Mouse (Mus musculus) embryonic fibroblast, embryonic 13.5 days (primary cell): ENCODE measurements around the gene Cybrd1. TPM values are rescaled to one million over a fixed set of nuclear protein-coding genes. Genes with fewer than 3 reads are reported as not detected.

Experiments used
- H3K27ac ChIP-seq: 2 replicates; pipeline ENCODE4 v1.5.1; 2012; ENCODE audit warnings: low read length, control low read depth, inconsistent platforms; ENCODE audit not compliant: insufficient read depth
- H3K4me1 ChIP-seq: 2 replicates; pipeline ENCODE4 v1.6.1; 2011; ENCODE audit warnings: low read length; ENCODE audit not compliant: control insufficient read depth, insufficient read depth
- H3K4me3 ChIP-seq: 2 replicates; pipeline ENCODE4 v1.5.1; 2011; ENCODE audit warnings: mild to moderate bottlenecking, control low read depth, low read length; ENCODE audit not compliant: insufficient read depth
- CTCF ChIP-seq: IDR thresholded peaks from 2 replicates; pipeline ENCODE4 v1.5.1; 2011; ENCODE audit warnings: mild to moderate bottlenecking, control low read depth, low read length, moderate library complexity, borderline replicate concordance; ENCODE audit not compliant: insufficient read depth
- POLR2A ChIP-seq: IDR thresholded peaks from 2 replicates; pipeline ENCODE4 v1.6.1; 2011; ENCODE audit warnings: low read depth, mild to moderate bottlenecking, control low read depth, low read length, moderate library complexity
- polyA plus RNA-seq: library from polyadenylated mRNA; stranded (reverse); fragments of >200 nt; gene quantifications from 2 replicates; pipeline ENCODE4 v1.2.4, GENCODE M21; 2011; ENCODE audit warnings: low read depth; ENCODE audit not compliant: missing spikeins, insufficient read length

Gene Cybrd1
- 0.75 and 3.2 TPM in 2 replicates for polyA plus RNA-seq

GRCm38 (mm10) chr2:71117797-71118708, at the start of gene Cybrd1:
Gene Cybrd1 (plus strand): TSS chr2:71117923.
- Histone ChIP-seq H3K4me1 (no peaks in the 10 kb centered on the region), H3K4me3 (peak within 1 kb of the TSS; percentile 31), H3K27ac (no peak within 1 kb of the TSS)
- TF ChIP-seq CTCF (no peak), POLR2A (no peak)

GRCm38 (mm10) chr2:71071601-71072000, 46.1 kb upstream of the Cybrd1 start:
- H3K4me3 ChIP-seq: no peak overlapping the region
- no peaks in the 10 kb centered on the region for H3K4me1 ChIP-seq
- TF ChIP-seq POLR2A (no peak), CTCF (no peak)
- no peak overlapping the region for H3K27ac ChIP-seq

GRCm38 (mm10) chr2:71073330-71073729, 44.4 kb upstream of the Cybrd1 start:
- Histone ChIP-seq H3K27ac (no peak overlapping the region), H3K4me3 (no peak overlapping the region), H3K4me1 (no peaks in the 10 kb centered on the region)
- TF ChIP-seq POLR2A: no peak

GRCm38 (mm10) chr2:71073828-71074227, 43.9 kb upstream of the Cybrd1 start:
- Histone ChIP-seq H3K4me3 (no peak overlapping the region), H3K4me1 (no peaks in the 10 kb centered on the region), H3K27ac (no peak overlapping the region)
- TF ChIP-seq POLR2A (no peak), CTCF (no peak)

- no peaks in the 10 kb centered on the region for H3K4me1 ChIP-seq
- TF ChIP-seq CTCF (no peak), POLR2A (no peak)
- no peak overlapping the region for H3K27ac ChIP-seq
- H3K4me3 ChIP-seq: no peak overlapping the region
Measured at GRCm38 (mm10) chr2:71082416-71082815, 35.3 kb upstream of the Cybrd1 start.

- TF ChIP-seq CTCF (no peak), POLR2A (no peak)
- Histone ChIP-seq H3K27ac (no peak overlapping the region), H3K4me3 (no peak overlapping the region), H3K4me1 (no peaks in the 10 kb centered on the region)
Measured at GRCm38 (mm10) chr2:71083454-71084193, 34.1 kb upstream of the Cybrd1 start.

- Histone ChIP-seq H3K4me1 (no peaks in the 10 kb centered on the region; the same call in 1 of the 2 replicates), H3K4me3 (no peak overlapping the region), H3K27ac (no peak overlapping the region)
- TF ChIP-seq CTCF (no peak), POLR2A (no peak)
Measured at GRCm38 (mm10) chr2:71089766-71090165, 28.0 kb upstream of the Cybrd1 start.

- H3K4me3 ChIP-seq: no peak overlapping the region
- no peaks in the 10 kb centered on the region; the same call in 1 of the 2 replicates for H3K4me1 ChIP-seq
- no peak for TF ChIP-seq CTCF
- no peak overlapping the region for H3K27ac ChIP-seq
Measured at GRCm38 (mm10) chr2:71090660-71091445, 26.9 kb upstream of the Cybrd1 start.

GRCm38 (mm10) chr2:71096170-71096569, 21.6 kb upstream of the Cybrd1 start:
- no peak overlapping the region for H3K27ac ChIP-seq
- H3K4me1 ChIP-seq: no peaks in the 10 kb centered on the region
- no peak overlapping the region for H3K4me3 ChIP-seq
- no peak for TF ChIP-seq CTCF
- no peak for TF ChIP-seq POLR2A
